13 mouse cellular contexts compared by ENCODE assay signal in genomic region chr19:45154059-45154386, GRCm38 (mm10). TPM values are rescaled to one million over a fixed set of nuclear protein-coding genes. Genes with fewer than 3 reads are reported as not detected.
DNase-seq lines count a peak whose midpoint lies in the region; ATAC-seq and TF ChIP-seq lines count a peak whose summit lies in the region.
"Had no signal": no experiment of that assay in that cellular context is flagged by ENCODE, and none has a peak within 500 bp of the region (broad histone marks: within the 10 kb centered on the region; RNA-seq: fewer than 3 reads in every experiment).

No protein-coding gene starts in this region.

- ATAC-seq in heart, embryonic 14.5 days (ENCODE audit: insufficient number of reproducible peaks, insufficient read depth, low FRiP score, low read depth): no peak
- no peak for ATAC-seq in midbrain, embryonic 13.5 days
- no peak for ATAC-seq in midbrain, embryonic 16.5 days
- ATAC-seq in hindbrain, embryonic 13.5 days (ENCODE audit: low FRiP score): no peak
- no peak for ATAC-seq in stomach, embryonic 15.5 days (ENCODE audit: insufficient read depth, low FRiP score, low read depth)
- no peak for ATAC-seq in lung, postnatal 0 days

- H3K36me3 ChIP-seq in heart, embryonic 14.5 days (ENCODE audit: control insufficient read depth, insufficient read depth, low read length): no peaks in the 10 kb centered on the region
- H3K36me3 ChIP-seq in midbrain, embryonic 13.5 days: no peaks in the 10 kb centered on the region
- H3K36me3 ChIP-seq in midbrain, embryonic 16.5 days (ENCODE audit: control insufficient read depth, insufficient read depth, low read length): no peaks in the 10 kb centered on the region
- no peaks in the 10 kb centered on the region for H3K36me3 ChIP-seq in hindbrain, embryonic 13.5 days
- no peaks in the 10 kb centered on the region for H3K36me3 ChIP-seq in stomach, embryonic 15.5 days
- H3K36me3 ChIP-seq in lung, postnatal 0 days (ENCODE audit: insufficient read depth, low read length): no peaks in the 10 kb centered on the region

- TF ChIP-seq CTCF in lung, postnatal 0 days (IDR thresholded peaks at IDR 0.05): no peak

- under 1% methylated on average over 24 of the region's 24 CpGs for WGBS in heart, embryonic 14.5 days
- under 1% methylated on average over 20 of the region's 24 CpGs for WGBS in midbrain, embryonic 13.5 days
- under 1% methylated on average over 15 of the region's 24 CpGs for WGBS in midbrain, embryonic 16.5 days
- WGBS in hindbrain, embryonic 13.5 days: under 1% methylated on average over 23 of the region's 24 CpGs
- 1% methylated on average over 22 of the region's 24 CpGs for WGBS in stomach, embryonic 15.5 days
- 2% methylated on average over 20 of the region's 24 CpGs for WGBS in lung, postnatal 0 days

- no peak overlapping the region for H3K27ac ChIP-seq in heart, embryonic 14.5 days (replicated peaks in 1 of 2; ENCODE audit: control insufficient read depth in 1 of 2, insufficient read depth in 1 of 2, low read depth in 2 of 2, low read length in 2 of 2)
- H3K27ac ChIP-seq in midbrain, embryonic 13.5 days: no peak overlapping the region
- no peak overlapping the region for H3K27ac ChIP-seq in midbrain, embryonic 16.5 days (ENCODE audit: low read length)
- H3K27ac ChIP-seq in hindbrain, embryonic 13.5 days: 0 out of 2 replicates have a peak overlapping the region, but pooled peaks have one; percentile 12
- no peak overlapping the region for H3K27ac ChIP-seq in stomach, embryonic 15.5 days
- no peak overlapping the region for H3K27ac ChIP-seq in lung, postnatal 0 days (ENCODE audit: low read length)

- H3K9me3 ChIP-seq in heart, embryonic 14.5 days (ENCODE audit: control insufficient read depth, low read length): no peaks in the 10 kb centered on the region
- H3K9me3 ChIP-seq in midbrain, embryonic 13.5 days: no peaks in the 10 kb centered on the region
- no peaks in the 10 kb centered on the region for H3K9me3 ChIP-seq in midbrain, embryonic 16.5 days (replicated peaks; ENCODE audit: control insufficient read depth, low read length, poor library complexity, severe bottlenecking)
- H3K9me3 ChIP-seq in hindbrain, embryonic 13.5 days: no peaks in the 10 kb centered on the region
- no peaks in the 10 kb centered on the region for H3K9me3 ChIP-seq in stomach, embryonic 15.5 days
- H3K9me3 ChIP-seq in lung, postnatal 0 days (ENCODE audit: low read length): no peaks in the 10 kb centered on the region

- peak overlapping the region in 1 of 2 experiments; percentile 20; a peak in 2 of 4 replicates for H3K4me3 ChIP-seq in heart, embryonic 14.5 days (ENCODE audit: control insufficient read depth in 1 of 2, insufficient read depth in 1 of 2, low read depth in 1 of 2, low read length in 2 of 2)
- H3K4me3 ChIP-seq in midbrain, embryonic 13.5 days (replicated peaks): no peak overlapping the region
- H3K4me3 ChIP-seq in midbrain, embryonic 16.5 days (ENCODE audit: low read depth, low read length): no peak overlapping the region
- H3K4me3 ChIP-seq in hindbrain, embryonic 13.5 days: peak overlapping the region; percentile 24
- peak overlapping the region; percentile 35 for H3K4me3 ChIP-seq in stomach, embryonic 15.5 days (replicated peaks)
- H3K4me3 ChIP-seq in lung, postnatal 0 days (ENCODE audit: low read depth, low read length): no peak overlapping the region
- H3K4me3 ChIP-seq: erythroblast, embryonic 14.5 days; myocyte had no signal

- H3K9ac ChIP-seq in heart, embryonic 14.5 days (ENCODE audit: low read length): no peak overlapping the region
- H3K9ac ChIP-seq in midbrain, embryonic 13.5 days (replicated peaks): no peak overlapping the region
- H3K9ac ChIP-seq in midbrain, embryonic 16.5 days (ENCODE audit: low read depth, low read length): no peak overlapping the region
- H3K9ac ChIP-seq in hindbrain, embryonic 13.5 days: no peak overlapping the region
- no peak overlapping the region for H3K9ac ChIP-seq in stomach, embryonic 15.5 days
- no peak overlapping the region for H3K9ac ChIP-seq in lung, postnatal 0 days (replicated peaks; ENCODE audit: low read depth)

- TF ChIP-seq EP300 in lung, postnatal 0 days (IDR thresholded peaks at IDR 0.05): no peak

- peaks cover 97% of the 10 kb centered on the region for H3K27me3 ChIP-seq in heart, embryonic 14.5 days (ENCODE audit: control insufficient read depth, insufficient read depth, low read length)
- peaks cover 99% of the 10 kb centered on the region for H3K27me3 ChIP-seq in midbrain, embryonic 13.5 days
- H3K27me3 ChIP-seq in midbrain, embryonic 16.5 days (ENCODE audit: control insufficient read depth, insufficient read depth, low read depth, low read length): peaks cover 76% of the 10 kb centered on the region
- peaks cover 97% of the 10 kb centered on the region for H3K27me3 ChIP-seq in hindbrain, embryonic 13.5 days
- H3K27me3 ChIP-seq in stomach, embryonic 15.5 days (replicated peaks): peaks cover 93% of the 10 kb centered on the region
- peaks cover 95% of the 10 kb centered on the region for H3K27me3 ChIP-seq in lung, postnatal 0 days (replicated peaks; ENCODE audit: insufficient read depth, low read length)

- H3K4me1 ChIP-seq in heart, embryonic 14.5 days (ENCODE audit: control insufficient read depth in 2 of 2, insufficient read depth in 2 of 2, low read length in 2 of 2): peaks cover 2 to 8% of the 10 kb centered on the region in 2 experiments; a peak in 3 of 4 replicates
- peaks cover 20% of the 10 kb centered on the region for H3K4me1 ChIP-seq in midbrain, embryonic 13.5 days (replicated peaks)
- peaks cover 8% of the 10 kb centered on the region; the same call in 1 of the 2 replicates for H3K4me1 ChIP-seq in midbrain, embryonic 16.5 days (ENCODE audit: control insufficient read depth, insufficient read depth, low read length)
- H3K4me1 ChIP-seq in hindbrain, embryonic 13.5 days (replicated peaks): peaks cover 20% of the 10 kb centered on the region
- H3K4me1 ChIP-seq in stomach, embryonic 15.5 days: peaks cover 20% of the 10 kb centered on the region
- H3K4me1 ChIP-seq in lung, postnatal 0 days (ENCODE audit: insufficient read depth, low read depth, low read length): no peaks in the 10 kb centered on the region; the same call in 1 of the 2 replicates

- H3K4me2 ChIP-seq in heart, embryonic 14.5 days (ENCODE audit: low read length): peak overlapping the region; percentile 41
- 0 out of 2 replicates have a peak overlapping the region, but pooled peaks have one; percentile 7 for H3K4me2 ChIP-seq in midbrain, embryonic 13.5 days (replicated peaks)
- no peak overlapping the region for H3K4me2 ChIP-seq in midbrain, embryonic 16.5 days (ENCODE audit: low read length)
- H3K4me2 ChIP-seq in hindbrain, embryonic 13.5 days: peak overlapping the region; percentile 39
- H3K4me2 ChIP-seq in stomach, embryonic 15.5 days: no peak overlapping the region
- no peak overlapping the region for H3K4me2 ChIP-seq in lung, postnatal 0 days (replicated peaks; ENCODE audit: low read depth, low read length)

- no peak for DNase-seq in heart, adult 9 months (ENCODE audit: low spot score in 2 of 2)
- DNase-seq in lung, postnatal 0 days (ENCODE audit: low spot score): no peak
- DNase-seq in urinary bladder, postnatal 25 days (ENCODE audit: low spot score): no peak
- DNase-seq: cerebellum, adult 8-10 months; kidney, adult 9 months; lung, postnatal 4 days had no signal

RNA-seq across cellular contexts. Expression of gene Tlx1, which starts 3.5 kb away (rescaled TPM):
- 0.22 TPM in 1 of 2 replicates, not detected in the other for polyA plus RNA-seq in heart, embryonic 14.5 days (2014; fragmentation: Nextera tagmentation; extraction: Ambion mirVana)
- 0.07 TPM in 1 of 2 replicates, not detected in the other for polyA plus RNA-seq in midbrain, embryonic 13.5 days (2015; fragmentation: Nextera tagmentation; extraction: Ambion mirVana)
- polyA plus RNA-seq in midbrain, embryonic 16.5 days (2015; fragmentation: Nextera tagmentation; extraction: Ambion mirVana): not detected in 2 replicates
- 3.0 and 5.1 TPM in 2 replicates for polyA plus RNA-seq in hindbrain, embryonic 13.5 days (2015; fragmentation: Nextera tagmentation; extraction: Ambion mirVana)
- polyA plus RNA-seq in stomach, embryonic 15.5 days (2015; fragmentation: Nextera tagmentation; extraction: Ambion mirVana): 5.4 and 6.5 TPM in 2 replicates
- polyA plus RNA-seq in lung, postnatal 0 days (2015; fragmentation: Nextera tagmentation; extraction: Ambion mirVana): not detected in 2 replicates
- polyA plus RNA-seq: erythroblast, embryonic 14.5 days; myocyte had no signal

Comparison
In these comparisons a context has a peak if more than half of its experiments do, and no peak if none do; other contexts are left out.
1. H3K4me2 ChIP-seq: peak in heart, embryonic 14.5 days (single experiment), midbrain, embryonic 13.5 days (single experiment) and hindbrain, embryonic 13.5 days (single experiment); none in midbrain, embryonic 16.5 days (single experiment), stomach, embryonic 15.5 days (single experiment) and lung, postnatal 0 days (single experiment).
2. H3K4me3 ChIP-seq: peak in hindbrain, embryonic 13.5 days (single experiment) and stomach, embryonic 15.5 days (single experiment); none in midbrain, embryonic 13.5 days (single experiment), midbrain, embryonic 16.5 days (single experiment) and lung, postnatal 0 days (single experiment).